23 mouse cellular contexts compared by ENCODE assay signal in genomic region chr4:48656530-48656929, GRCm38 (mm10). TPM values are rescaled to one million over a fixed set of nuclear protein-coding genes. Genes with fewer than 3 reads are reported as not detected.
DNase-seq lines count a peak whose midpoint lies in the region; ATAC-seq lines count a peak whose summit lies in the region.
"Had no signal": no experiment of that assay in that cellular context is flagged by ENCODE, and none has a peak within 500 bp of the region (broad histone marks: within the 10 kb centered on the region; RNA-seq: fewer than 3 reads in every experiment).

No protein-coding gene starts in this region.

- no peak overlapping the region for H3K4me2 ChIP-seq in embryonic facial prominence, embryonic 14.5 days (ENCODE audit: low read depth, low read length)
- H3K4me2 ChIP-seq: embryonic facial prominence, embryonic 13.5 days; forebrain, embryonic 13.5 days; forebrain, embryonic 15.5 days had no signal

- peaks cover 77% of the 10 kb centered on the region for H3K36me3 ChIP-seq in embryonic facial prominence, embryonic 14.5 days (ENCODE audit: control insufficient read depth, insufficient read depth, low read length)
- peaks cover 98% of the 10 kb centered on the region for H3K36me3 ChIP-seq in embryonic facial prominence, embryonic 10.5 days (replicated peaks)
- H3K36me3 ChIP-seq: G1E had no signal

- H3K27ac ChIP-seq in embryonic facial prominence, embryonic 14.5 days (replicated peaks; ENCODE audit: low read depth, low read length) = peak overlapping the region; percentile 6; the same call in 1 of the 2 replicates
- H3K27ac ChIP-seq in embryonic facial prominence, embryonic 10.5 days (replicated peaks) = no peak overlapping the region
- H3K27ac ChIP-seq: embryonic facial prominence, embryonic 13.5 days; forebrain, embryonic 13.5 days; forebrain, embryonic 15.5 days had no signal

- ATAC-seq in embryonic facial prominence, embryonic 14.5 days (ENCODE audit: low read depth) = no peak
- peak; percentile 50; the same call in 1 of the 2 replicates for ATAC-seq in common myeloid progenitor, adult 5-6 weeks (replicated peaks; ENCODE audit: low read depth, poor library complexity, severe bottlenecking)
- peak; percentile 87 for ATAC-seq in megakaryocyte progenitor cell, adult 5-6 weeks (replicated peaks; ENCODE audit: poor library complexity)
- ATAC-seq: activated CD4-positive, CD25-positive, alpha-beta regulatory T cell, adult 4 months; CD4-positive, CD25-positive, alpha-beta regulatory T cell, adult 4 months; forebrain, embryonic 13.5 days; forebrain, embryonic 15.5 days; forebrain, postnatal 0 days; Patski had no signal

- DNase-seq in embryonic facial prominence, embryonic 14.5 days (ENCODE audit: low spot score) = no peak
- no peak for DNase-seq in embryonic facial prominence, embryonic 10.5 days (ENCODE audit: low spot score)
- no peak for DNase-seq in cerebellum, adult 8-10 months
- DNase-seq: adrenal gland, adult 8-10 months; adrenal gland, postnatal 14 days; adrenal gland, postnatal 36 days; B cell, adult 2 months; cerebellum, adult 11-12 months; cerebellum, adult 2 months; cerebellum, adult 9-11 months; cerebellum, postnatal 14 days; cerebellum, postnatal 36 days; forebrain, postnatal 0 days had no signal

- no peaks in the 10 kb centered on the region for H3K27me3 ChIP-seq in embryonic facial prominence, embryonic 14.5 days (replicated peaks; ENCODE audit: control insufficient read depth, insufficient read depth, low read length)
- no peaks in the 10 kb centered on the region for H3K27me3 ChIP-seq in embryonic facial prominence, embryonic 10.5 days (replicated peaks; ENCODE audit: low read depth, poor library complexity, severe bottlenecking)
- H3K27me3 ChIP-seq: CH12.LX; embryonic facial prominence, embryonic 13.5 days; forebrain, embryonic 13.5 days; forebrain, embryonic 15.5 days; Patski had no signal

- 91% methylated on average over 8 of the region's 8 CpGs for WGBS in embryonic facial prominence, embryonic 14.5 days
- 94% methylated on average over 8 of the region's 8 CpGs for WGBS in embryonic facial prominence, embryonic 10.5 days

- H3K4me3 ChIP-seq in embryonic facial prominence, embryonic 14.5 days (ENCODE audit: low read depth, low read length) = no peak overlapping the region
- H3K4me3 ChIP-seq in embryonic facial prominence, embryonic 10.5 days = no peak overlapping the region
- H3K4me3 ChIP-seq: embryonic facial prominence, embryonic 13.5 days; forebrain, embryonic 13.5 days; forebrain, embryonic 15.5 days had no signal

- no peak overlapping the region for H3K9ac ChIP-seq in embryonic facial prominence, embryonic 14.5 days (ENCODE audit: low read depth, low read length)
- H3K9ac ChIP-seq: embryonic facial prominence, embryonic 13.5 days; forebrain, embryonic 13.5 days; forebrain, embryonic 15.5 days; forebrain, postnatal 0 days had no signal

- no peaks in the 10 kb centered on the region for H3K9me3 ChIP-seq in embryonic facial prominence, embryonic 14.5 days (ENCODE audit: control insufficient read depth, low read length)
- H3K9me3 ChIP-seq in embryonic facial prominence, embryonic 10.5 days = no peaks in the 10 kb centered on the region
- H3K9me3 ChIP-seq: embryonic facial prominence, embryonic 13.5 days; forebrain, embryonic 13.5 days; forebrain, embryonic 15.5 days had no signal

- H3K4me1 ChIP-seq in embryonic facial prominence, embryonic 14.5 days (ENCODE audit: control insufficient read depth, insufficient read depth, low read length) = 0 out of 2 replicates have a peak, but pooled peaks cover 5% of the 10 kb centered on the region
- H3K4me1 ChIP-seq in embryonic facial prominence, embryonic 10.5 days = no peaks in the 10 kb centered on the region
- H3K4me1 ChIP-seq: embryonic facial prominence, embryonic 13.5 days; forebrain, embryonic 13.5 days had no signal

RNA-seq across cellular contexts. Expression of gene Cavin4, which starts 6.8 kb away (rescaled TPM):
- polyA plus RNA-seq in embryonic facial prominence, embryonic 14.5 days (2014; fragmentation: Nextera tagmentation; extraction: Ambion mirVana) = 18.8 and 32.4 TPM in 2 replicates
- polyA plus RNA-seq in embryonic facial prominence, embryonic 10.5 days (2016; fragmentation: Nextera tagmentation; extraction: Ambion mirVana) = 1.8 TPM in 2 replicates
- total RNA-seq in common myeloid progenitor, adult 5-6 weeks (2017) = not detected in 2 replicates
- not detected in 2 replicates for total RNA-seq in megakaryocyte progenitor cell, adult 5-6 weeks (2015)
- 0.07 TPM in 1 of 2 replicates, not detected in the other for total RNA-seq in megakaryocyte progenitor cell, adult 5-6 weeks (2017)
- polyA plus RNA-seq: activated CD4-positive, CD25-positive, alpha-beta regulatory T cell, adult 4 months; CD4-positive, CD25-positive, alpha-beta regulatory T cell, adult 4 months; G1E had no signal
